Mouse (Mus musculus) spleen, adult 2 months (tissue): ENCODE data around the gene Rab7.

Source experiments
- CTCF ChIP-seq: fragments of 200-500 bp; IDR thresholded peaks from 2 replicates; pipeline ENCODE4 v1.5.1; 2011; ENCODE audit warnings: mild to moderate bottlenecking, inconsistent platforms; ENCODE audit not compliant: insufficient read depth, insufficient read length, insufficient replicate concordance; ENCODE audit errors: extremely low read depth
- POLR2A ChIP-seq: fragments of 200-500 bp; IDR thresholded peaks from 2 replicates; pipeline ENCODE4 v1.6.1; 2011; ENCODE audit warnings: low read depth, low read length, inconsistent platforms

GRCm38 (mm10) chr6:88047853-88048252 lies 2.8 kb upstream of the Rab7 start:
- no peak for TF ChIP-seq CTCF
- TF ChIP-seq POLR2A = no peak
